Mouse (Mus musculus): ENCODE measurements at regions not wholly inside any gene's neighbourhood (a gene's known extent, or its start where the extent isn't known, plus 50 kb on each side); places are given as distances from the start of the nearest gene placed in this dataset.

DNA sequence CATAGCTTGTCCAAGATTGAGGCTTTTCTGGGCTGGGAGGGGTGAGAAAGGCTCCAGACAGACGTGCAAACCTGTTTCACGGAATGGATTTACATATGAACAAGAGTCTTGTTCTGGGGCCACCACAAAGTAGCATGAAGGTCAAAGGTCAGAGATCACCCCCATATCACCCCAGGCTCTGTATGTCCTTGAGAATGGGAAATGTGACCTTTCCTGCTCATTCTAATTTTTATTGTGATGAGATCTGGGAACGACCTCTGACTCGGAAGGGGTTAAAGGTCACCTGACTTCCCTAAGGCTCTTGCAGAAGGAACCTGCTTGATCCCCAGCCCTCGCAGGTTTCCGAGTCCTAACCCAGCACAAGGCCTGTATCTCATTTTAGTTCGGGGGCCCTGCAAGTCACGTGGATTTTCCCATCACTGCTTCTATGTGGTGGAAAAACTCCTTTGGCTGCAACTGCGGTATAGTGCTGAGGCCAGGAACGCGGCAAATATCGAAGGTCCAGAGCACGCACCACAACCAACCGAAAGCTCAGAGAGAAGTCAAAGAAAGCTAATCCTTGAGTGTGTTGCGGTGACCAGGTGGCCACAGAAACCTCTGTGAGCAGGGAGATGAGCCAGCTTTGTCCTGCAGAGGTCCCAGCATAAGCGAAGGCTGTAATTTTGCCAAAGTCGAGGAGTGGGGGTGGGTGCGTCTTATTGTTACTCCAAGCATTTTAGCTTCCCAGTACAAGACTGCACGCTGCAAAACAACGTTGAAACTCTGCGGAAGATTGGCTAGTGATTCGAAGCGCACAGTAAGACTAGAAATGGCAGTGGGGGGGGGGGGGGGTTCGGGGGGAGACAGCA is 166.1 kb upstream of the Gm3448 start:
- TF ChIP-seq FLI1 (IDR thresholded peaks at IDR 0.05; ENCODE audit: low read length) (no peak), GATA1 (IDR thresholded peaks at IDR 0.05; ENCODE audit: borderline replicate concordance, low read length) (no peak)

Measured in megakaryocyte, embryonic 14.5 days (primary cell).